Mouse (Mus musculus) liver, embryonic 14.5 days (tissue): ENCODE results near the gene Cd59b.

Source experiments
- CTCF ChIP-seq: IDR thresholded peaks from 2 replicates; pipeline ENCODE4 v1.5.1; 2016; ENCODE audit warnings: antibody characterized with exemption, low read depth, control low read depth
- EP300 ChIP-seq: IDR thresholded peaks from 2 replicates; pipeline ENCODE4 v1.6.1; 2016; ENCODE audit warnings: antibody characterized with exemption, low read depth

- TF ChIP-seq CTCF, result no peak
- no peak for TF ChIP-seq EP300
Measured at GRCm38 (mm10) chr2:104058954-104059353, 10.7 kb upstream of the Cd59b start.
